Mouse (Mus musculus) embryonic stem cell, embryonic (primary cell): ENCODE measurements around the gene Cfap65.

Experiments
- CTCF ChIA-PET, 4 experiments: fragments of 300-600 bp in 2 of 4; fragments of 350-600 bp in 2 of 4; sonication (Branson Sonifier 250); formaldehyde crosslinking; loops; one replicate each; lab custom pipeline; 2022; ENCODE audit warnings: inconsistent platforms in 2 of 4; lab: Charles Lee
- POLR2A ChIA-PET, 4 experiments: fragments of 300-600 bp in 2 of 4; fragments of 350-600 bp in 2 of 4; sonication (Branson Sonifier 250); formaldehyde crosslinking; loops; one replicate each; lab custom pipeline; 2022; ENCODE audit warnings: antibody characterized with exemption in 4 of 4, inconsistent platforms in 1 of 4; lab: Charles Lee

The Cfap65 gene

GRCm38 (mm10) chr1:74859223-74859984 is 76.0 kb downstream of the Cfap65 start:
- ChIA-PET CTCF (interaction anchor here in 2 of 4 experiments (1.2 to 5.0 kb wide), 8 partner anchors 9 to 72 kb away, joined by 3 to 87 read pairs (median 7); no protein-coding TSS in a partner anchor), POLR2A (interaction anchor here in 2 of 4 experiments (1.0 to 1.8 kb wide), 7 partner anchors 22 to 458 kb away, joined by 3 to 8 read pairs (median 4); no protein-coding TSS in a partner anchor)

- CTCF ChIA-PET: interaction anchor here in 3 of 4 experiments (0.6 to 5.0 kb wide), 13 partner anchors 10 to 75 kb away, joined by 3 to 87 read pairs (median 3); no protein-coding TSS in a partner anchor
- POLR2A ChIA-PET: interaction anchor here in 3 of 4 experiments (0.6 to 1.8 kb wide), 13 partner anchors 9 to 51 kb away, joined by 3 to 8 read pairs (median 4); no protein-coding TSS in a partner anchor
These were observed 76.6 kb downstream of the Cfap65 start for GRCm38 (mm10) chr1:74858805-74859204.

- CTCF ChIA-PET: interaction anchor here in 3 of 4 experiments (0.6 to 5.0 kb wide), 17 partner anchors 11 to 139 kb away, joined by 3 to 87 read pairs (median 3); partner anchors contain the start of gene Cryba2 (in 1 of the 3)
- POLR2A ChIA-PET: interaction anchor here in 3 of 4 experiments (0.5 to 1.8 kb wide), 17 partner anchors 8 to 323 kb away, joined by 3 to 8 read pairs (median 4); partner anchors contain the start of gene Abcb6 (in 1 of the 3)
These were observed 77.2 kb downstream of the Cfap65 start for GRCm38 (mm10) chr1:74858171-74858719.

- CTCF ChIA-PET: interaction anchor here in 3 of 4 experiments (0.6 to 5.0 kb wide), 13 partner anchors 11 to 138 kb away, joined by 3 to 87 read pairs (median 3); partner anchors contain the start of gene Cryba2 (in 1 of the 3)
- POLR2A ChIA-PET: interaction anchor here in 3 of 4 experiments (0.5 to 1.8 kb wide), 12 partner anchors 15 to 323 kb away, joined by 3 to 8 read pairs (median 4); partner anchors contain the start of gene Abcb6 (in 1 of the 3)
These were observed 77.7 kb downstream of the Cfap65 start for GRCm38 (mm10) chr1:74857677-74858076.

GRCm38 (mm10) chr1:74857201-74857600 is 78.2 kb downstream of the Cfap65 start:
- POLR2A ChIA-PET: interaction anchor here in 1 of 4 experiments (1.5 kb wide), 1 partner anchor 15 kb away, joined by 4 read pairs; no protein-coding TSS in a partner anchor
- CTCF ChIA-PET: interaction anchor here in 1 of 4 experiments (2.6 kb wide), 1 partner anchor 70 kb away, joined by 15 read pairs; no protein-coding TSS in a partner anchor

GRCm38 (mm10) chr1:74856791-74857190 is 78.6 kb downstream of the Cfap65 start:
- POLR2A ChIA-PET: no interaction called here
- CTCF ChIA-PET: no interaction called here

- CTCF ChIA-PET: no interaction called here
- POLR2A ChIA-PET: interaction anchor here in 1 of 4 experiments (3.6 kb wide), 1 partner anchor 32 kb away, joined by 27 read pairs; no protein-coding TSS in a partner anchor
These were observed 79.0 kb downstream of the Cfap65 start for GRCm38 (mm10) chr1:74856439-74856720.

- CTCF ChIA-PET: interaction anchor here in 3 of 4 experiments (0.9 to 2.7 kb wide), 6 partner anchors 39 to 102 kb away, joined by 3 to 17 read pairs (median 6); no protein-coding TSS in a partner anchor
- POLR2A ChIA-PET: interaction anchor here in 2 of 4 experiments (1.3 to 3.6 kb wide), 4 partner anchors 22 to 31 kb away, joined by 3 to 27 read pairs (median 12); partner anchors contain the start of gene Fev (in 1 of the 2)
These were observed 79.6 kb downstream of the Cfap65 start for GRCm38 (mm10) chr1:74855651-74856438.

GRCm38 (mm10) chr1:74855156-74855555 is 80.2 kb downstream of the Cfap65 start:
- CTCF ChIA-PET: interaction anchor here (0.5 to 2.7 kb wide), 15 partner anchors 31 to 101 kb away, joined by 3 to 17 read pairs (median 4); partner anchors contain the start of gene Cryba2 (in 2 of the 4)
- POLR2A ChIA-PET: interaction anchor here (0.7 to 3.6 kb wide), 14 partner anchors 17 to 52 kb away, joined by 3 to 27 read pairs (median 4); partner anchors contain the start of gene Fev (in 1 of the 4)

GRCm38 (mm10) chr1:74854306-74855056 is 80.9 kb downstream of the Cfap65 start, which contains the start of gene Cdk5r2:
Cdk5r2 (plus strand) TSS chr1:74854934.
- ChIA-PET CTCF (interaction anchor here (0.5 to 2.7 kb wide), 15 partner anchors 30 to 110 kb away, joined by 3 to 17 read pairs (median 4); partner anchors contain the start of gene Cryba2 (in 2 of the 4)), POLR2A (interaction anchor here (0.7 to 3.6 kb wide), 14 partner anchors 16 to 52 kb away, joined by 3 to 27 read pairs (median 4); partner anchors contain the start of gene Fev (in 1 of the 4))
